Mouse (Mus musculus) CH12.LX (cell line): ENCODE results near the gene Zswim1.

Experiments used
- CTCF ChIP-seq, 2 experiments: IDR thresholded peaks in 1 of 2; conservative IDR thresholded peaks in 1 of 2; 2 replicates each; pipeline ENCODE4 v1.5.1; 2011 to 2012; ENCODE audit warnings: low read depth in 2 of 2, low read length in 2 of 2, improper control_type of control experiment in 1 of 2, inconsistent platforms in 1 of 2, mild to moderate bottlenecking in 1 of 2, moderate library complexity in 1 of 2
- EP300 ChIP-seq: IDR thresholded peaks from 2 replicates; pipeline ENCODE4 v1.6.1; 2011; ENCODE audit warnings: low read length, improper control_type of control experiment
- MAX ChIP-seq: IDR thresholded peaks from 2 replicates; pipeline ENCODE4 v1.6.1; 2011; ENCODE audit warnings: low read length, improper control_type of control experiment
- NELFE ChIP-seq: IDR thresholded peaks from 2 replicates; pipeline ENCODE4 v1.6.1; 2011; ENCODE audit warnings: low read depth, low read length, improper control_type of control experiment
- POLR2A ChIP-seq: IDR thresholded peaks from 2 replicates; pipeline ENCODE4 v1.6.1; 2011; ENCODE audit warnings: low read depth, mild to moderate bottlenecking, improper control_type of control experiment, low read length
- POLR2AphosphoS2 ChIP-seq: IDR thresholded peaks from 2 replicates; pipeline ENCODE4 v1.6.1; 2011; ENCODE audit warnings: low read depth, low read length, improper control_type of control experiment
- RCOR1 ChIP-seq: conservative IDR thresholded peaks from 2 replicates; pipeline ENCODE4 v1.6.1; 2012; ENCODE audit warnings: low read depth, mild to moderate bottlenecking, inconsistent platforms, low read length, improper control_type of control experiment
- ZC3H11A ChIP-seq: IDR thresholded peaks from 2 replicates; pipeline ENCODE4 v1.6.1; 2012; ENCODE audit warnings: low read depth, mild to moderate bottlenecking, inconsistent platforms, low read length, improper control_type of control experiment
- ZNF384 ChIP-seq: IDR thresholded peaks from 2 replicates; pipeline ENCODE4 v1.6.1; 2012; ENCODE audit warnings: low read depth, low read length, improper control_type of control experiment, inconsistent platforms

GRCm38 (mm10) chr2:164857101-164857821 lies 34.8 kb downstream of the Zswim1 start, which contains the start of gene Pltp:
- TF ChIP-seq MAX = peak; percentile 20; the same call in 1 of the 2 replicates
- no peak for TF ChIP-seq ZNF384
- TF ChIP-seq POLR2A = no peak
- no peak for TF ChIP-seq NELFE
- no peak for TF ChIP-seq CTCF (conservative IDR thresholded peaks at IDR 0.05 in 1 of 2, IDR thresholded peaks at IDR 0.05 in 1 of 2; ENCODE audit: low read depth in 2 of 2, low read length in 2 of 2)
- TF ChIP-seq ZC3H11A = no peak
- no peak for TF ChIP-seq RCOR1
- TF ChIP-seq POLR2AphosphoS2 = no peak
- TF ChIP-seq EP300 = peak; percentile 16; the same call in 1 of the 2 replicates
